Mouse (Mus musculus) CD4-positive helper T cell, adult 2 months (primary cell): ENCODE measurements around the gene Ell3.
A peak's percentile ranks its signal among the peaks of the same experiment; 100 is the strongest.

ENCODE experiments used
- DNase-seq: peaks from one replicate; pipeline ENCODE4 v3.0.0-alpha.2; 2012; ENCODE audit warnings: low read depth, missing footprints, low spot score

The Ell3 gene

DNA sequence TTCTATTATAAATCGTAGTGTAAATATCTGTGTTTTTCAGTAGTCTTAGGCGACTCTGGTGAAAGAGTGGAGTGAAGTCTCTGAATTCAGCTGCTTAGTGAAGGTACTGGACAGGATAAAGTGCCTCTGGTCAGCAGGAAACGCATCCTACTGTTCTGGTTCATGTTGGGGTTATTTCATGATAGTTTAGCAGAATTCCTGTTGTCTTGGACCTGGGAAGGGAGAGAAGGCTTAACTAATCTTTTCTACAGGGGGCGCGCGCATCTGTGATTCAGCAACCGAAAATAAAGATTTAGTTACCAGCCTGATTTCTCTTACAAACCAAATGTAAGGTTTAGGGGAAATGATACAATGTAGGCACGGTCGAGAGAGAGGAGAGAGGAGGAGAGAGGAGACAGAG is 4.1 kb upstream of the Ell3 start:
- DNase-seq = no peak

DNA sequence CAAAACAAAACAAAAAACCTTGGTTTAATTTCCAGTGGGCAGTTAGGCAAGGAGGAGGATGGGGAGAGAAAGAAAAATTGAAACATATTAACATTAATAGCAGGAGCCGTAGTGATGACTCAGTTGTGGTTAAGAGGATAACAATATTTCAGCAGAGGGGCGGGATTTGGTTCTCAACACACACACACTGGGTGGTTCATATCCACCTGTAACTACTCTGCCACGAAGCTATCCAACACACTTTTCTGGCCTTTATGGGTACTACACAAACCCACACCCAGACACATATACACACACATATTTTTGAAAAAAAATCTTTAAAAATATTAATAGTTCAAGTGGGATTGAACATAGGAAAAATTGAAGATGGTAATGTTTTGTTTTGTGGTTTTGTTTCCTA is 2.9 kb upstream of the Ell3 start:
- peak; percentile 29 for DNase-seq

DNA sequence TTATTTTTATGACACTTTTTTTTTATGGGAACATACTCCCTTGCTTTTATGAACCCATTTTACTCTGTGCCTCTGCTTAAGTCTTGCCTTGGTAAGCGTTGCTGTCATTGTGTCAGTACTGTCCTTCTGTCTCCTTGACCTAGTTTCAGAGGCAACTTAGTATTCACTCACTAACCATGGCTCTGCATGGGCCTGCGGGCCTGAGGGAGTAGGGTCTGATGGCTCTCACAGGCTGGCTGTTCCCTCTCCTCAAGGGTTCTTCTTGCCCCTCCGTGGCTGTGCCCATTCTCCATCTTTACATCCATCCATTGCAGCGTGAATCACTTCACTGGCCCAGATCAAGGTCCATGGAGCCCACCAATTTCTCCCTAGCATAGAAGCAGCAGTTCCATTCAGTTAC is 2.4 kb upstream of the Ell3 start:
- DNase-seq = no peak

DNA sequence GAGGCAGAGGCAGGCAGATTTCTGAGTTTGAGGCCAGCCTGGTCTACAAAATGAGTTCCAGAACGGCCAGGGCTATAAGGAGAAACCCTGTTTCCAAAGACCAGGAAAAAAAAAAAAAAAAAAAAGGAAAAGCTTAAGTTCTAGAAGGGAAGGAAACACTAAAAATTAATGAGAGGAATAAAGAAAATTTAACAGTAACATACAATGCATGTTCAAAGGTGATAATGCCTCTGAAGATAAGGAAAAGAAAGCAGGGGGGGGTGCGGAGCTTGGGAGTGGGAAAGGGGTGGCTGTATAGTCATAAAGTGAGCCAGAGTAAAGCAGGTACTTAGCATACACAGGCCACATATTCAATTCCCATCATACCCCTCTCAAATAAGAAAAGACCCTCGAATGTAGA is 1.0 kb upstream of the Ell3 start:
- no peak for DNase-seq

DNA sequence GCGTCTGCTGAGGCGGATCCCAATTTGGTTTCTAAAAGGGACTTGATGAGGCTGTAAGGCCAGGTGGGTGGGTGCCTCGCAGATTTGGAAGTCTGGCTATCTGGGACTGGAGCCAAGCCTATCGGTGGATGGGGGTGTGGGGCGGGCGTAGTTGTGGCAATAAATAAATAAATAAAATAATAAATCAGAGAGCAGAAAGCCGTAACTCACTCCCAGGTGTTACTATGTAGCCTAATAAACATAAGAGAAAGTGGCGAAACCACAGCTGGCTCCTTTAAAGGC is 1.1 kb downstream of the Ell3 start:
- DNase-seq = no peak

DNA sequence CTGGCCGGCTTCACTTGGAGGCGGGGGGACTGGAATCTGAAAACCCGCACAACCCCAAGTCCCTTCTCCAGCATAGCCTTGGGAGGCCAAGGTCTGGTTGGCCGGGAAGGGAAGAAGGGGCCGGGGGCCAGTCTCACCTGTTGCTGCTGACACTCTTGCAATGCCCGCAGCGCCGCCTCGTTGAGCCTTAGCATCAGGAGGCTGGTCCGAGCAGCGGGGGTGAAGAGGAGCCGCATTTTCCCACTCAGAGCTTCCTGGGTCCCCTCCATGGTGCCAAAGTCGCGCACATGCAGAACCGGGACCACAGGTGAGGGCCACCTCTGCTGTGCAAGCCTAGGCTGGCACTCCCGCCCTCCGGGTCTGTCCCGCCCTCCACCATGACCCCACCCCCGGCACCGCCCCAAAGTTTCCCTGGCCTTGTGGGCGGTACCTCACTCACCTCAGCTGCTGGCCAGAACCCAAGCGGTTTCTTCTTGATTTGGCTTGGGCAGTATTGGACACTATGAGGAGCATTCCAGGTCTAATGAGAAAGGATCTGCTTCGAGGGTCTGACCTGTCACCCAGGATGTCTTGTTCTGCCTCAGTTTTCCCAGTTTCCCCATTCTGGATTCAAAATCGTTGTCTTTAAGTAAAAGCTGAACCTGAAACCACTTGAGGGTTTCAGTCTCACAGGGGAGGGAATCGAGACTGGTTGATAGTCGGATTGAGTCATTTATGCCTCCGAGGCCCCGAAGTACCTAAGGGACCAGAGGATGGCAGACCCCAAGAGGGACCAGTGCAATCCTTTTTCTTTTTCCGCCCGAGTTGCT is 1.6 kb downstream of the Ell3 start:
- peak; percentile 85 for DNase-seq

DNA sequence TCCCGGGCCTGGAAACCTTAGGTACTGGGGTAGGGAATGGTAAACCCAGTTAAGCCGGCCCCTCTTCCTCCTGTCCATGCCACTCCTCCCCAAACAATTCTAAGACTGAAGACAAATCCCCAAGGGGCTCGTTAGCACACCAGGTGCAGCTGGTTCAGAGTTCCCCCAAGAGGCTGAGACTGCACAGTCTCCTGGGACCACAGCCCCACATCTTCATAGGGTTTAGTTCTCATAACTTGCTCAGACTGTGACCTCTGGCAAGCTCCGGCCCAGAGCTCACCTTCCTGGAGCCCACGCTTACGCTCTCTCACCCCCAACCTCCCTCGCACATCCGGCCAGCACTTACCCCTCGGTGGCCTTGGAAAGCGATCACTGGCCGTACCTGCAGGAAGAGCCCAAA is 2.3 kb downstream of the Ell3 start:
- DNase-seq = no peak

DNA sequence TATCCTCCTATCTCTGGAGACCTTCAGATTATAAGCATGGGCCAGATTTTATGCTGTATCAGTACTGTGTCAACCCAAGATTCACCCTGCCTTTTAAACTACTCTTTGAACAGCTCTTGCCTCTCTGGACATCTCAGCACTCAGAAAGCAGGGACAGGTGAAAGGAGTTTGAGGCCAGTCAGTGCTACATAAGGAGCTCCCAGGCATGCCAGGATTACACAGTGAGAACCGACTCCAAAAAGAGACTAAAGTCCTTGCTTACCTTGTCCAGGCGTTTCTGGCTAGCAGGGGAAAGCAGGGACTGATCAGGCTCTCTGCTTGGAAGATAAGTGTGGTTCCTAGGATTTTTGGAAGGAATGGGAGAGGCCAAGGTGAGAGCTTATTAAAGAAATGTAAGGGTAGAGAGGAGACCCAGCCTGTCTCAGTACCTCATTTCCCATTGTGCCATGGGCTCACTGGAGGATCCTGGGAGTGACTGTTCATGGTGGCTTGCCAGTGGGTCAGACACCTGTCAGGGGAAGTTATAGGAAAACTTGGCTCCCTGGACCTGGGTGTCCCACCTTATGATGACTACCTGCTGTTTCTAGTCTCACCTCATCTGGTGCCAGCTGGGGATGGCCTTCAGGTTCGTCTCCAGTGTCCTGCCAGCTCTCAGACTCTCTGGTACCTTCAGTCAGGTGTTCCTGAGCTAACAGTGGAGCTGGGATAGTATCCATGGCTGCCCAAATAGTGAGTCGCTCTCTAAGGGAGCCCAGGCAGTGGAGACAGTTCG is 3.1 kb downstream of the Ell3 start:
- no peak for DNase-seq

DNA sequence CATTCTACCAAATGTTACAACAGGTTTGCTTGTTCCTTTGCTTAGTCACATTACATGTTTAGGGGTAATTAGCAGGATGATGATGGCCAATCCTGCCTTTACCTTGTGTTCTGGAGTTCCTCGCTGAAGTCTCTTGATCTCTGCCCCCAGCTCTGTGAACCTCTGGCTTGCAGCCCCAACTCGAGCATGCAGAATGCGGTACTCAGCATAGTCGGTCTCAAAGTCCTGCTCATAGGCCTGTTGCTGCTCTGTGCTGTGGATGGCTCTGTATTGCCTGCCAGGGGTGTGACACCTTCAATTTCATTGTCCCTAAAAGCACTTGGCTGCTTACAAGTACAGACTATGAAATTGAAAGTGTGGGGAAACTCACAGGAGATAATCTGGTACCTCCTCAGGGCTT is 4.3 kb downstream of the Ell3 start:
- no peak for DNase-seq

DNA sequence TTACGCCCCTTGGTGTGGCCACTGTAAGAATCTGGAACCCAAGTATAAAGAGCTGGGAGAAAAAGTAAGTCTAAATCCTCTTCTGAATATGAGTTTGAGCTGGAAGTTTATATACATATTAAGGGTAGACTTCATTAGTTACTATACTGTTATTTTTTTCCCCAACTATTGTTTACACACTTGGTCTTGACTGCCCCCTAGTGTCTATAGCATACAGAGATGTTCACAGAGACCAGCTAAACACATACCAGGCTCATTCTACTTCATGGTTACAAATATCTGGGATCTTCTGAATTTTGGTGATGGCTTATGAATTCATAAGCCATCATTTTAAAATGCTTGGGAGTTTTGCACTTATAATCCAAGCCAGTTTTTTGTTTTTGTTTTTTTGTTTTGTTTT is 9.2 kb downstream of the Ell3 start:
- peak; percentile 60 for DNase-seq

DNA sequence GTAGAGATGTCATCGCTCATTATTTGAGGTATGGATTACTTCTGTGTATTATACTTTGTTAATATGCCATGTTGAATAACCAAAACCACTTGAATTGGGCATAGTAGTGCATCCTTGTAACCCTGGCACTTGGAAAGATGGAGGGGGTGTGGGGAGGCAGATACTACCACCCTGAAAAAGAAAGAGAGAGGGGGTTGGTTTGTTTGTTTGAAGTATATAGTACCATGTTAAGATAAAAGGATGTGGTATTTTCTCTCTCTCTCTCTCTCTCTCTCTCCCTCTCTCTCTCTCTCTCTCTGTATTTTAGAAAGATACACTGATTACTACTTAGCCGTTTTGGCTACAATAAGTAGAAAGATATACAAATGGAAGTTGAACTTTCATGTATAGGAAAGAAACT is 18.2 kb downstream of the Ell3 start:
- DNase-seq = peak; percentile 30

DNA sequence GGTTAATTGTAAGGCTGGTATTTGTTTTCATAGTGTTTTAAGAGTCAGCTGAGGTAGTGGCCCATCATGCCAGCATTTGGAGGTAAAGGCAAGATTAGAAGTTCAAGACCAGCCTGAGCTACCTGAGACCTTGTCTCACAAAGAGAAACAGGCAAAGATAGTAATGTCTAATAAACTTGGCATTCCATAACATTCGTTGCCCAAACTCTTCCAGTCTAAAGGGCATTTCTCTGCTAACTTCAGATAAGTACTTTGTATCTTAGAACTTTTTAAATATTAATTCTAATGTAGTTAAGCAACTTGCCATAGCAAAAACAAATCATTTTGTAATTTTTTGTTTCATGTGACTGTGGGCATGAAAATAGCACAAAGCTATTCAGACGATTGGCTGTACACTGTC is 20.9 kb downstream of the Ell3 start:
- DNase-seq = no peak

DNA sequence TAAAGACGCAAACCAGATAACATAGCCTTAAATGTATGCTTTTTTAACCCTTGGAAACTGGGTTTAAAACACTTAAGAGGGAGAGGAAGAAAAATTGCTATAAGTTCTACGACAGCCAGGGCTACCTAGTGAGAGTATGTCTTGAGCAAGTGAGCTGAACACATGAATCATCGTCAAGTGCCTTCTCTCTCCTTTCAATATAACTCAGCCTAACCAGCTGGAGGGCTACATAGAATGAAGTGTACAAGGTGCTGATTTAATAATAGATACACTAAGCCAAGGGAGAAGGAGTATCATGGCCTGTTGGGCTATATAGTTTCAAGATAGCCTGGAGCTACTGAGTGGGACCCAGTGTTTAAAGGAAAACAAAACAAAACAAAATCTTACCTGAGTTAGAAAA is 25.6 kb downstream of the Ell3 start:
- DNase-seq = no peak

DNA sequence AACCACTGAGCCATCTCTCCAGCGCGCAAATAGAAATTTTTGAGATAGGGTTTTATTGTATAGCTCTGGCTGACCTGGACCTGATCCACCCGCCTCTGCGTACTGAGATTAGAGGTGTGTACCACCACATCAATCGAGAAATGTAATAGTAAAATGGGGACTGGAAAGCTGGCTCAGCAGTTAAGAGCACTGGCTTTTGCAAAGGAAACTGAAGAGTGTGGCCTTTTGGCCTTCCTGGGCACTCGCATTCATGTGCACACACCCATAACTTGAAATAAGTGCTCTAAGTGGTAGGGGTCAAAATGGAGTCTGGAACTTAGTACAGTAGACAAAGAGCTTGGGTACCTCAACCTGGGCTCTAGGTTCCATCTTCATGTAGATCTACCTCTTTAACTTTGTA is 27.7 kb downstream of the Ell3 start:
- peak; percentile 46 for DNase-seq

DNA sequence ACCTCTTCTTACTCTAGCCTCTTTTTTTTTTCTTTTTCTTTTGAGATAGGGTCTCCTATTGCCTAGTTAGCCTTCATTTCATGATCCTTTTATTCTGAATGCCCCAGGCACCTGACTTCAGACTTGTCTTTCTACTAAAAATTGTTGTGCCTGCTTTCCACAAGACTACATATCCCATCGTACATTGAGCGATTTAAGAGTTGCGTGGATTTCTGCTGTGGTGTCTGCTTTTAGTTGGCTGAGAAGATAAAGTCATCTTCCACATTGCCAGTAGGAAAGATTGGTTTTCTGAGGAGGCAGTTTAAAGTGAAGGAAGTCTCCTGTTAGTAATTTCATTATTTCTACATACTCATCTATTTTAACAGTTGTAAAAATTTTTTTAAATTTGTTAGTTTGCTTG is 28.5 kb downstream of the Ell3 start:
- DNase-seq = no peak

DNA sequence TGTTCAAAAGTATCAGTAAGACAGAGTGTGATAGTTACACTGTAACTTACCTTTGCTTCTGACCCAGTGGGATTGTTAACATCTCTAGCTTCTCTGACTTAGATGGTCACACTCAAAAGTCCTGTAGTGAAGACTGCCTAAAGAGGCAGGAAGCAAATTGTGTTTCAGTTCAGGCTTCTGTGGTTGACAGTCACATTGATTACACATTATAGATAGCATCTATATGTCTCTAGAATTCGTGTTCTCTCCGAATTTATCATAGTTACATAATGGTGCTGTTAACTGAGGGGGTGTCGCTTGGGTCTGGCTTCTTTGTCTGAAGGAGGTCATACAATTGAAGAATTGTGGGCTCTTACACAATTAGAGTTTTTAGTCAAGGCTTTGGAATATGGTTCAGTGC is 29.0 kb downstream of the Ell3 start:
- peak; percentile 50 for DNase-seq

DNA sequence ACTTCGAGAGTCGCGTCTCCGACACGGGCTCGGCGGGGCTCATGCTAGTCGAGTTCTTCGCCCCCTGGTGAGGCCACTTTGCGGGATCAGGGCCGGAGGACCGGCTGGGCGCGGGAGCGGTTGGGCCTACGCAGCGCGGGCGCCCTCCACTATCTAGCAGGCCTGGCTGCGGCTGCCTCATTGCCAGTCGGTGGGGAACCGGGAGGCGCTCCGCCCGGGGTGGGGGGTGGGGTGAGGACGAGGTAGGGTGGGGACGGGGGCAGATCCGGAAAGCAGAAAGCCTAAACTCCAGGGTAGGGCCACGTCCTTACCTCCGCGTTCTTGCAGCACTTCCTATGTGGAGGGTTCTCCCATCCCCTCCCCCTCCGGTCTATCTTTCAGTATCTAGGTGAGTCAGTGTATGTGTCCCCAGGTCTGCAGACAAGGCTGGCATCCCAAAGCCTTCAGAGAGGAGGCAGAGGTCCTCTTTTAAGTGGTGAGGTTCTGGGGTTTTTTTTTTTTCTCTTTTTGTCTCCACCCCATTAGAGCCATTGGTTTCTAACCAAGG is 29.9 kb downstream of the Ell3 start:
- DNase-seq = peak; percentile 81

DNA sequence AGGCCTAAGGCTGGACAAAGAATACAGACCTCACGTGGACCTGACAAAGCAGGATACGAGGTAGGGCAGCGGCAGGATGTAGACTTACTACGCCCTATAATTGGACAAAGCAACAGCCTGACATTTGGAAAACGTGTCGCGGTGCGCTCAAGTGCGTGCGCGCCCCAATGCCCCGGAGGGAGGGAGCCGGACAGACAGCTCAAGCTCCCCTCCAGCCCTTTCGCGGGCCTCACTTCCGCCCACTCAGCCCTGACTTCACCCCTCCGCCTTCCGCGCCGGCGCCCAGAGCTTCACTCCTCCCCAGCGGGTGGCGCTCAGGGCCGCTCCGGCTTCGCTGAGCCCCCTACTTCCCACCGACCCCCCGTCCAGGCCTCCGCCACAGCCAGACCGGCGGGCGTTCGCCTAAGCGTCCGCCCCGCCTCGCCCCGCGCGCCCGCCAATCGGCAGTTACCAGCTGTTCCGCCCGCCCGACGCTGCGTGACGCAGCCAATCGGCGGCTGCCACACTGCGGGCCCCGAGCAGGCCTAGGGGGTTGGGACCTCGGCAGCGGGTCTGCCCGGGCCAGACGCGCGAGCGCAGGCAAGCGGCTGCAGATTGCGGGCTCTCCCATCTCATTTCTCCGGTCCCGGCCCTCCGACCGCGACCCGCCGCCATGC is 30.6 kb downstream of the Ell3 start, which contains the start of the genes Pdia3 and Catsper2:
TSS of gene Pdia3 (plus strand) at position 389 of the 656 bp plus-strand sequence.
TSS of gene Catsper2 (minus strand) at position 406 of the 656 bp plus-strand sequence.
- DNase-seq = peak; percentile 94

DNA sequence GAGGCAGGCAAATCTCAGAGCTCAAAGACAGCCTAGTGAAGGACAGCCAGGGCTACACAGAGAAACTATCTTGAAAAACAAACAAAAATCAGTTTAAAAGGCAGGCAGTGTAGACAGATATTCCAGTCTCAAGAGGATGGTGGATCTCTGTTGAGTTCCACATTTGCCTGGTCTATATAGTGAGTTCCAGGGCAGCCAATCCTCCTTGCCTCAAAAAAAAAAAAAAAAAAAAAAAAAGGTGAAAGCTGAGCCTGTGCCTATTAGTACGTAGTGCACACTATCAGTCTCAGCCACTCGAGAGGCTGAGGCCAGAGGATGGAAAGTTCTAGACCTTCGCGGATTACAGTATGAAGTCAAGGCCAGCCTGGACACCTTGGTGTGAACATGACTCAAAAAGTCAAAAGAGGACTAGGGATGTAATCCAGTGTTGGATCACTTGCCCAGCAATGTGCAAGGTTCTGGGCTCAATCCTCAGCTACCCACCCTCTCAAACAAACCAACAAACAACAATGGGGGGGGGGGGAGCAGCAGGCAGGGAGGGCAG is 31.2 kb downstream of the Ell3 start:
- no peak for DNase-seq

DNA sequence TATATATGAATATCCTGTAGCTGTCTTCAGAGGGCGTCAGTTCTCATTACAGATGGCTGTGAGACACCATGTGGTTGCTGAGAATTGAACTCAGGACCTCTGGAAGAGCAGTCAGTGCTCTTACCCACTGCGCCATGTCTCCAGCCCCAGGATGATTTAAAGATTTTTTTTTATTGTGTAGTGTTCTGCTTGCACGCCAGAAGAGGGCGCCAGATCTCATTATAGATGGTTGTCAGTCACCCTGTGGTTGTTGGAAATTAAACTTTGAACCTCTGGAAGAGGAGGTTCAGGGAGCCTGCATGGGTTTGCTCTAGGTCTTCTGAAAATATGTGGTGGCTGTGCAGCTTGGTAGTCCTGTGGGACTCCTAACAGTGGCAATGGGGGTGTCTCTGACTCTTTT is 35.9 kb downstream of the Ell3 start:
- DNase-seq = peak; percentile 78

DNA sequence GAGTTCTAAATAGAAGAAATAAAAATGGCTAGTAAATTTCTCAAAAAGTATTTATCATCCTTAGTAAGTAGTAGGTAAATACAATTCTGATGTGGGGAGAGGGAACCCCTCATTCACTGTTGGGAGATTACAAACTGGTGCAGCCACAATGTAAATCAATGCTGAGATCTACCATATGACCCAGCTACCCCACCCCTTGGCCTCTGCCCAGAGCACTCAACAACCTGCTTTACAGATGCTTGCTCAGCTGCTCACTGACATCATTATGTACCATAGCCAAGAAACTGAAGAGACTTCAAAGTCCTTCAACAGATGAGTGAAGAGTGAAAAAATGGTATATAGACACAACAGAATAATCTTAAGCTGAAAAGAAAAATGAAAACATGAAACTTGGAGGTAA is 40.8 kb downstream of the Ell3 start:
- no peak for DNase-seq

DNA sequence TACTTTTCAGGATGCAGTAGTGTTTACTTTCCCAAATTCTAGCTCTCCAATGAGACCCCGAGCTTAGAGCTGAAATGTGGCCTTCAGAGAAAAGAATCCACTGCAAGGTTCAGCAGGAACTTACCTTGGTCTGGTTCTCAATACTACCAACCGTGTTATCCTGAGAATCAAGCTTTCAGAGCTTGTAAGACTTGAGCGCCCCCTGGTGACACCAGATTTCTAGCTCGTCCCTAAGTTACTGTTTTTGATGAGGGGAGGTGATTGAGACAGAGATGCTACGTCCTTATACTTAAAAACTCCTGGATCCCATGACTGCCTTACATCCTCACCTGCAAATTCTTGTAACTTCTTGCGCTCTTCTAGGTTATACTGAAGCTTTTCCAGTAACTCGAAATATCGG is 47.5 kb downstream of the Ell3 start:
- DNase-seq = peak; percentile 76
